Mouse (Mus musculus) forebrain, postnatal 0 days (tissue): ENCODE data around the gene Tcn2. TPM values are rescaled to one million over a fixed set of nuclear protein-coding genes. Genes with fewer than 3 reads are reported as not detected.
"Not testable (repeated sequence)": the region's sequence is repeated elsewhere in the genome, so short reads cannot be mapped to it uniquely, and the experiment has no call there.

ENCODE experiments used
- ATAC-seq: fragments of 200-750 bp; cut with Nextera tagmentation; 2 replicates; pipeline ENCODE4 v1.8.0; 2017; ENCODE audit warnings: mild to moderate bottlenecking, moderate library complexity
- DNase-seq: peaks from one replicate; pipeline ENCODE4 v3.0.0-alpha.2; 2015
- H3K27ac ChIP-seq: fragments of 300-500 bp; sonication (generic); 2 replicates; pipeline ENCODE4 v1.5.1; 2014; ENCODE audit warnings: low read depth, mild to moderate bottlenecking, antibody characterized with exemption, low read length, moderate library complexity, mixed read lengths
- H3K27me3 ChIP-seq: fragments of 300-500 bp; sonication (generic); 2 replicates; pipeline ENCODE4 v1.6.1; 2014; ENCODE audit warnings: mild to moderate bottlenecking, low read length, mixed read lengths; ENCODE audit not compliant: insufficient read depth
- H3K36me3 ChIP-seq: fragments of 300-500 bp; sonication (generic); 2 replicates; pipeline ENCODE4 v1.6.1; 2014; ENCODE audit warnings: mild to moderate bottlenecking, moderate library complexity; ENCODE audit not compliant: insufficient read depth
- H3K4me1 ChIP-seq: fragments of 300-500 bp; sonication (generic); 2 replicates; pipeline ENCODE4 v1.6.1; 2014; ENCODE audit warnings: antibody characterized with exemption; ENCODE audit not compliant: insufficient read depth
- H3K4me2 ChIP-seq: fragments of 300-500 bp; sonication (generic); 2 replicates; pipeline ENCODE4 v1.6.1; 2014; ENCODE audit warnings: low read depth, mild to moderate bottlenecking, moderate library complexity
- H3K4me3 ChIP-seq: fragments of 300-500 bp; sonication (generic); 2 replicates; pipeline ENCODE4 v1.5.1; 2014; ENCODE audit warnings: low read depth, low read length, mixed read lengths
- H3K9ac ChIP-seq: fragments of 300-500 bp; sonication (generic); 2 replicates; pipeline ENCODE4 v1.6.1; 2014; ENCODE audit warnings: mild to moderate bottlenecking
- H3K9me3 ChIP-seq: fragments of 300-500 bp; sonication (generic); 2 replicates; pipeline ENCODE4 v1.6.1; 2016; ENCODE audit warnings: low read length
- CTCF ChIP-seq: sonication (generic); IDR thresholded peaks from 2 replicates; pipeline ENCODE4 v1.5.1; 2016; ENCODE audit warnings: antibody characterized with exemption, control low read depth, low read depth
- WGBS: fragments of 180-500 bp; shearing (Covaris S2); extraction: QIAGEN DNeasy Blood & Tissue Kit; methylation state at CpG from one replicate; pipeline ENCODE4 v1.1.7; 2014; 5-methylcytosine and 5-hydroxymethylcytosine counted together
- polyA plus RNA-seq: library from polyadenylated mRNA; unstranded; fragments of >200 nt; fragmentation: Nextera tagmentation; extraction: Ambion mirVana; gene quantifications from 2 replicates; pipeline ENCODE4 v1.2.1, GENCODE M21; 2015
- total RNA-seq: library from RNA; depleted of rRNA; stranded (reverse); fragments of >200 nt; gene quantifications from 2 replicates; pipeline ENCODE4 v1.2.3, GENCODE M21; 2014

Gene Tcn2
- total and polyA plus RNA-seq, 2 experiments from 2014 or later = 20.9 to 24.1 TPM

DNA sequence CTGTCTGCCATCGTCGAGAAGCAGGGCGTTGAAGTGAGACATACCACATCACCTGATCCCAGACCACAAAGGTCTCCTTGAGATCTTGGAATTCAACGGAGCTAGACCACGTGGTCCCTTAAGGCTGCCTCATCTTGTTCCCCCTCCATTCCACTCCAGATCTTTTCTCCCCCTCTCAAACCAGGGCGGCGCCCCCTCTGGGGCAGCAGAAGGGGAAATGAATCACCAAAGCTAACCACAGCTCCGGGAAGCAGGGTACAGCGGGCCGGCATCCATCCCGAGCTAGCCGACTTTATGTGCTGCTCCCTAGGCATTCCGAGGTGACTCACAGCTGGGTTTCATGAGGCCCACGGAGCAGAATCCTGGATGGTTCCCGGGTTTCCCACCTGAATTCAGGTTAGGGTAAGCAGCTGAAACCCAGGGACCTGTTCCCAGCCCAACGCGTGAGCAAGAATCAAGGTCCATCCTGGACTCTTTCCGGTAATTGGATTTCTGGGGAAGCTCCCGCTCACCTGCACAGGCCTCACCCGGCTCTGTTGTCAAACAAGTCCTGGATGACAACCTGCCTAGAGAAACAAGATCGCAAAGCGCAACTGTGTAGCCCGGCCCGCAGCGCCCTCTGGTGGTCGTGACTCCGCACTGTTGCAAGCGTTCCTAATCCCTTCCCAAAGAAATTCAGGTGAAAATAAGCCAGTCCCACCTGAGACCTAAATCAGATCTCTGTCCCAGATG is 17.7 kb downstream of the Tcn2 start, which contains the start of gene Slc35e4:
Slc35e4 (minus strand) TSS at position 556 of the 732 bp plus-strand sequence.
- WGBS = 1% methylated on average over 28 of the region's 28 CpGs

DNA sequence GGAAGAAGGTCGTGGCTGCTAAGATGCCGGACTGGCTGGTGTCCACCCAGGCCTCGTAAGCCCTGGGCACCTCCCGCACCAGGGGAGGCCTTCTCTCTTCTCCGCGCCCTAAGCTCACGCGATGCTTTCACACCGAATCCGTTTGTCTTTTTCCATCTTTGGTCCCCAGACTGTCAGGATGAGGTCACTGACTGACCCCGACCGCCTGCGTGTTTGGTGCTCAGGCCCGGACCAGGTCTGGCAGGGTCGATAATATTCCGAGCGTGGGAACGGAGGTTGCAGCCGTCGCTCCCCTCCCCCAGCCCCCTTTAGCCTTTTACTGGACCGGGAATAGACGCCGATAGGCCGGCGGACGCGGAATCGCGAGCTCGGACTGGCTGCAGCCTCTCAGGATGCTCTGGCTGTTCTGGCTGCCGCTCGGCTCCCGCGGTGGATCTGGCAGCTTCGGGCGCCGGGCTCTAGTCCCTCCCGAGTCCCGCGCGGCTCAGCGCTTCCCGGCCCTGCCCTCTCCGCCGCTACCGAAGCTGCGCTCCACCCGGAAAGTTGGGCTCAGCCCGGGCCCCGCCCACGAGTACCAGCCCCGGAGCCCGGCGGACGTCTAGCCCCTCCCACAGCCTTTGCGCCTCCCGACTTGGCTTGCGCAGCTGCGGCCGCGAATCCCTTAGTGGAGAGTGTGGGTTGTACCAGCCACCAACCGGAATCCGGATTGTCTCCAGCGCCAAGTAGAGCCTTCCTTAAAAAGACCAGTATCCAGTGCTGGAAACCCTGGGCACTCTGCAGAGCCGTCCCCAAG is 18.4 kb downstream of the Tcn2 start:
- peak; percentile 90 for ATAC-seq
- under 1% methylated on average over 63 of the region's 65 CpGs for WGBS
- peaks cover 23% of the 10 kb centered on the region for H3K4me1 ChIP-seq

More for the DNA sequence above, 17.7 kb downstream of the Tcn2 start, which contains the start of gene Slc35e4:
- peak; percentile 93 for DNase-seq
- Histone ChIP-seq H3K27ac (peak within 1 kb of the TSS; percentile 80), H3K4me2 (peak within 1 kb of the TSS; percentile 92), H3K9ac (peak within 1 kb of the TSS; percentile 73), H3K4me1 (peaks cover 23% of the 10 kb centered on the region), H3K9me3 (no peaks in the 10 kb centered on the region), H3K27me3 (no peaks in the 10 kb centered on the region), H3K36me3 (no peaks in the 10 kb centered on the region), H3K4me3 (peak within 1 kb of the TSS; percentile 68)
- peak; percentile 95 for TF ChIP-seq CTCF
- peak; percentile 83 for ATAC-seq

DNA sequence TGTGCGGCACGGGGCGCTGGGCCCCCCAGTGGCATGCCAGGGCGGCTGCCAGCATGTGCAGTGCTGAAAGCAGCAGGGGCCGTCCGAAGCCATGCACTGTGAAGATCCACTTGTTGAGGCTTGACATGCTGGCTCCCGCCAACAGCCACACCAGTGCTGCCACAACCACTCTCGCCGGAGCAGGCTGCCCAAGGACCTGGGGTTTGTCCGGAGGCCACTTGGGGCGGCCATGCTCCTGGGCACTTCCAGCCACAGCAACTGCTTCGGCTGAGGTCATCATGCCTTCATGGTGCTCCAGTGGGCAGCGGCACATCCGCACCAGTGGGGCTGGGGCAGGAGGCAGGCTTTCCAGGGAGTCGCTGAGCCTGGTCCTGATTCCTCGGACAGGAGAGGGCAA is 19.1 kb downstream of the Tcn2 start:
- Histone ChIP-seq H3K4me2 (peak overlapping the region; percentile 92), H3K27ac (peak overlapping the region; percentile 80), H3K9me3 (no peaks in the 10 kb centered on the region), H3K4me1 (peaks cover 23% of the 10 kb centered on the region), H3K9ac (peak overlapping the region; percentile 73), H3K36me3 (no peaks in the 10 kb centered on the region), H3K27me3 (no peaks in the 10 kb centered on the region), H3K4me3 (peak overlapping the region; percentile 68)
- peak; percentile 40; the same call in 1 of the 2 replicates for TF ChIP-seq CTCF
- DNase-seq (no peak), ATAC-seq (0 out of 2 replicates have a peak, but pooled peaks have one; percentile 11)
- 3% methylated on average over 16 of the region's 16 CpGs for WGBS

More for the DNA sequence above, 18.4 kb downstream of the Tcn2 start:
- Histone ChIP-seq H3K4me3 (peak overlapping the region; percentile 68), H3K36me3 (no peaks in the 10 kb centered on the region), H3K27ac (peak overlapping the region; percentile 80), H3K9ac (peak overlapping the region; percentile 73), H3K27me3 (no peaks in the 10 kb centered on the region), H3K9me3 (no peaks in the 10 kb centered on the region), H3K4me2 (peak overlapping the region; percentile 92)
- no peak for TF ChIP-seq CTCF
- DNase-seq = peak; percentile 94

DNA sequence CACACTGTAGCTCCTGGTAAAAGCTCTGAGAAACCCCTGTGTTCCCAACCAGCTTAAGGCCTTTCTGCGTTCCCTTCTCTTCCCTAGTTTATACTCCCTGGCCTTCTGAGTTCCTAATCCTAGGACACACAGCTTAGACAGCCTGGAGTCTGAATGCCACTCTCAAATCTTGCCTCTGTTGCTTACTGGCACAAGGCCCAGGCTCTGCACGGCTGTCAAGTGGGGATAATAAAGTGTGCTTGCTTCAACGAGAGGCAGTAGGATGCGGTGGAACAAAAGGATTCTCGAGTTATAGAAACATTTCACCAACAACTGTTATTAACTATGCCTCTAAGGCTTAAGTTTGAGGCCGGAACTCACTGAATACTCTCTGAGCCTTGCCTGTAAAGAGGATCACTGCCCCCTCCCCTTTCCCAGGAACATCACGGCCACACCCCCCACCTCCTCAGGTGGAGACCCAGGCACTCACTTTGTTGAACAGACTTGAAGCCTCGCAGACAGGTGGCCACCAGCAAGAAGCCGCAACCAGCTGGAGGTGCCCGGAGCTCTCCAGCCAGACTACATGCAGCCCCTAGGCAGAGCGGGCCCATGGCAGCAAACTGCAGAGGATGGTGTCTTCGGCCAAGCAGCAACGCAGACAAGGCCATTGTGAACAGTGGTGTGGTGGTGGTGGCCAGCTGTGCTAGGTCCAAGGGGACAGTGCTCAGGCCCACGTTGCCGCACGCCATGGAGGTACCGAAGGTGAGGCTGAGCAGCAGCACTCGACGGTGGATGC is 19.7 kb downstream of the Tcn2 start:
- Histone ChIP-seq H3K4me3 (peak overlapping the region; percentile 68), H3K27me3 (no peaks in the 10 kb centered on the region), H3K27ac (peak overlapping the region; percentile 80; the same call in 1 of the 2 replicates), H3K4me2 (peak overlapping the region; percentile 92), H3K9ac (peak overlapping the region; percentile 73), H3K9me3 (no peaks in the 10 kb centered on the region), H3K36me3 (peaks cover 5% of the 10 kb centered on the region), H3K4me1 (peaks cover 23% of the 10 kb centered on the region)
- no peak for TF ChIP-seq CTCF
- ATAC-seq (no peak), DNase-seq (peak; percentile 66)
- 6% methylated on average over 19 of the region's 19 CpGs for WGBS

DNA sequence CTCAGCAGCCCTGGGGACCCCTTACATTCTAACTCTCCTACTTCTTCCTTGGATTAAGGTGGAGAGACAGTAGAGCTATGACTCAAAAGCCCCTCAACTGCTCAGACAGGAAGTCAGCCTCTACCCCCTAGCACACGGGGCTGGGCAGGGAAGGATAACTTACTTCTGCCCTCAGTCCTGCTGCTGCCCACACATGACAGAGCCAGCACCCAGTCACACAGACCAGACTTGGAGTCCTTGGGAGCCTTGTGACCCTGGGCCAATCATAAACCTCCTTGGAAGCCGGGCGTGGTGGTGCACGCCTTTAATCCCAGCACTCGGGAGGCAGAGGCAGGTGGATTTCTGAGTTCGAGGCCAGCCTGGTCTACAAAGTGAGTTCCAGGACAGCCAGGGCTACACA is 20.5 kb downstream of the Tcn2 start:
- H3K9ac ChIP-seq = 0 out of 2 replicates have a peak overlapping the region, but pooled peaks have one; percentile 18
- H3K27ac ChIP-seq, H3K27me3 ChIP-seq, H3K9me3 ChIP-seq, DNase-seq, ATAC-seq: not testable (repeated sequence)
- H3K36me3 ChIP-seq = peaks cover 13% of the 10 kb centered on the region
- 89% methylated on average over 6 of the region's 6 CpGs for WGBS
- H3K4me3 ChIP-seq = peak overlapping the region; percentile 21
- H3K4me2 ChIP-seq = peak overlapping the region; percentile 92
- H3K4me1 ChIP-seq = peaks cover 23% of the 10 kb centered on the region

DNA sequence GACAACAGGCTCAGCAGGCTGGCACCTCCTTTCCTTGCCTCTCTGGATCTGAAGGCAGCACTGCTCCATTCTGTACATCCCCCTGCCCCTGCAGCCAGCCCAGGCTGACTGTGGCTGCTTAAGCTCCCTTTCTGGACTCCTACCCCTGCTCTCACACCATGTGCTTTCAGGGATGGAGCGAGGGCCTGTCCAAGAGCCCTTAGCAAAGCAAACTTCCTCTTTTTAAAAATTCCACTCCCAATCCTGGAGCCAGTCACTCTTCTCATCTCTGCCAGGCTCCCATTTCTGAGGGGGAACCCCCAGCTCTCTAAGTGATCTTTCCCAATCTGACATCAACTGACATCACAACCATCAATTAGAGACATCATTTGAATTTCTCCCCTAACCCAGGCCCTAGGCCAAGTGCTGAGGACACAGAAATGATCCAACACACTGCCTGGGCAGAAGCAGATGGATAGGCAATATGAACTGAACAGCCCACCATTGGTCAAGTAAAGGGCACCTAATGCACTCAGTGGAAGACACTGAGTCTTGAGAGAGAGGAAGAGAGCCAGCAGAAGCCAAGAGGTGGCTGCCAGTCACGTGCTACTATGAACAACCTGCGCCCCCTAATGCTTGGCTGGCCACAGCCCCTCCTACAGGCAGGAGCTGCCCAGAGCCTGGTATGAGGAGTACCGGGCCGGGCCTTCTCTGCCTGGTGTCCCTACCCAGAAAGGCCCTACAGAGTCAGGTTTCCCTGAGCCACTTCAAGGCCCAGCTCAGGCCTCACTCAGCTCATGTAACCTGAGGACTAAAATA is 21.2 kb downstream of the Tcn2 start:
- 0 out of 2 replicates have a peak, but pooled peaks have one; percentile 5 for TF ChIP-seq CTCF
- Histone ChIP-seq H3K4me2 (peak overlapping the region; percentile 92), H3K9ac (peak overlapping the region; percentile 39), H3K27me3 (no peaks in the 10 kb centered on the region), H3K36me3 (peaks cover 20% of the 10 kb centered on the region), H3K9me3 (no peaks in the 10 kb centered on the region), H3K4me1 (peaks cover 23% of the 10 kb centered on the region), H3K27ac (no peak overlapping the region), H3K4me3 (peak overlapping the region; percentile 21)
- WGBS = 56% methylated on average over 5 of the region's 5 CpGs
- DNase-seq (no peak), ATAC-seq (no peak)
